Mouse (Mus musculus) liver, adult 2 months (tissue): ENCODE results near the gene Snu13.

ENCODE experiments used
- CTCF ChIP-seq: fragments of 200-500 bp; IDR thresholded peaks from 2 replicates; pipeline ENCODE4 v1.5.1; 2011; ENCODE audit warnings: low read depth, low read length, control low read depth
- POLR2A ChIP-seq: fragments of 200-500 bp; IDR thresholded peaks from 2 replicates; pipeline ENCODE4 v1.6.1; 2011; ENCODE audit warnings: low read length, control low read depth; ENCODE audit not compliant: insufficient read depth; ENCODE audit errors: extremely low read depth

- no peak for TF ChIP-seq CTCF
- TF ChIP-seq POLR2A: peak; percentile 59; the same call in 1 of the 2 replicates
These were observed at the start of gene Snu13 for GRCm38 (mm10) chr15:82047080-82047883.
